Mouse (Mus musculus): Measurements from ENCODE around the gene D7Ertd443e. TPM values are rescaled to one million over a fixed set of nuclear protein-coding genes. Genes with fewer than 3 reads are reported as not detected.

Gene D7Ertd443e
- polyA plus RNA-seq, 1 experiment, result 0.01 TPM

DNA sequence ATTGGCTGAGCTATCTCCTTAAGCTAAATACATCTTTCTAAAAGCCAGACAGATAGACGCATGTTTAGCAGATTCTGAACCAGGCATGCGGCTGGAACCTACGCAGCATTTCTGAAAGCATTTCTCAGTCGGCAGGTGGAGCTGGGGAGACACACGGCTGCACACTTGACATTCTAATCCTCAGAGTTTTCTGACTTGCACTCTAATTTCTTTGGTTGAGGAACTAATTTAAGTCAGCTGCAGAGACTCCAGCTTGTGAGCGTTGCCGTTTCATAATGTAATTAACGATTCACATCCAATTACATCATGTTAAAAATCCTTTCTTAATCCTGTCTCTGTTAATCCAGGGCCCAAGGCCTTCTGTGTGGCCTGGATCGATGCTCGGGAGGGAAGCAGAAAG lies 64.5 kb downstream of the D7Ertd443e start:
- H3K27me3 ChIP-seq (ENCODE audit: control insufficient read depth, insufficient read depth, insufficient read length), result no peaks in the 10 kb centered on the region
- no peak for TF ChIP-seq USF1 (IDR thresholded peaks at IDR 0.05; ENCODE audit: low read depth)
- TF ChIP-seq FOSL1 (IDR thresholded peaks at IDR 0.05; ENCODE audit: insufficient read depth, low read length, poor library complexity, severe bottlenecking), result no peak
- no peak for TF ChIP-seq CTCF (IDR thresholded peaks at IDR 0.05; ENCODE audit: control insufficient read depth, insufficient read depth, insufficient read length)
- TF ChIP-seq MYOG (IDR thresholded peaks at IDR 0.05; ENCODE audit: control insufficient read depth, extremely low read depth, insufficient read length), result no peak
- no peak for TF ChIP-seq MYOD1 (IDR thresholded peaks at IDR 0.05; ENCODE audit: control insufficient read depth, insufficient read length, low read depth)
- TF ChIP-seq CEBPB (IDR thresholded peaks at IDR 0.05; ENCODE audit: low read depth), result no peak
- no peak for TF ChIP-seq MAX (IDR thresholded peaks at IDR 0.05)
- no peak overlapping the region for H3K4me3 ChIP-seq (ENCODE audit: insufficient read depth, poor library complexity, severe bottlenecking)
- no peaks in the 10 kb centered on the region for H3K79me3 ChIP-seq (ENCODE audit: low read depth)
- no peaks in the 10 kb centered on the region for H3K79me2 ChIP-seq (ENCODE audit: control insufficient read depth, insufficient read depth)
- no peak overlapping the region for H3ac ChIP-seq (ENCODE audit: control insufficient read depth, insufficient read length, low read depth)
- H3K36me3 ChIP-seq (ENCODE audit: control insufficient read depth, insufficient read depth), result no peaks in the 10 kb centered on the region

DNA sequence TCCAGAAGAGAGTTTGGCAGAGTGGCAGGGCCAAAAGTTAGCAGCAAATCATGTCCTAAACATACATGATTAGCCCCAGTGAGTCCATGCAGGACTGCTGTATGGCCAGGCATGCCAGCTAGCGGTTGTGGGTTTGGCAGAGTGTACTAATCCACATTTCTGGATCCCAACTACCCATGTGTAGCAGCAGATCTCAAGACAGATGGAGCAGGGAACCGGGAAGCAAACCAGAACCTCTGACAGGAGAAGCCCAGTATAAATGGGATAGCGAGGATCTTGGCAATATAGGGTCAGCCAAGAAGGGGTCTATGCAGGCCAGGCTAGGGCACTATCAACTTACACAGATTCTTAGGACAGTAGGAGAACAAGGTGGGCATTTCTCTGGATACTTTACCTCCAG lies 83.4 kb downstream of the D7Ertd443e start:
- H3ac ChIP-seq (ENCODE audit: control insufficient read depth, insufficient read length, low read depth), result no peak overlapping the region
- H3K79me3 ChIP-seq (ENCODE audit: low read depth), result no peaks in the 10 kb centered on the region
- TF ChIP-seq USF1 (IDR thresholded peaks at IDR 0.05; ENCODE audit: low read depth), result no peak
- TF ChIP-seq MYOD1 (IDR thresholded peaks at IDR 0.05; ENCODE audit: control insufficient read depth, insufficient read length, low read depth), result no peak
- TF ChIP-seq CEBPB (IDR thresholded peaks at IDR 0.05; ENCODE audit: low read depth), result no peak
- no peak for TF ChIP-seq MAX (IDR thresholded peaks at IDR 0.05)
- no peak for TF ChIP-seq CTCF (IDR thresholded peaks at IDR 0.05; ENCODE audit: control insufficient read depth, insufficient read depth, insufficient read length)
- no peak for TF ChIP-seq MYOG (IDR thresholded peaks at IDR 0.05; ENCODE audit: control insufficient read depth, extremely low read depth, insufficient read length)

DNA sequence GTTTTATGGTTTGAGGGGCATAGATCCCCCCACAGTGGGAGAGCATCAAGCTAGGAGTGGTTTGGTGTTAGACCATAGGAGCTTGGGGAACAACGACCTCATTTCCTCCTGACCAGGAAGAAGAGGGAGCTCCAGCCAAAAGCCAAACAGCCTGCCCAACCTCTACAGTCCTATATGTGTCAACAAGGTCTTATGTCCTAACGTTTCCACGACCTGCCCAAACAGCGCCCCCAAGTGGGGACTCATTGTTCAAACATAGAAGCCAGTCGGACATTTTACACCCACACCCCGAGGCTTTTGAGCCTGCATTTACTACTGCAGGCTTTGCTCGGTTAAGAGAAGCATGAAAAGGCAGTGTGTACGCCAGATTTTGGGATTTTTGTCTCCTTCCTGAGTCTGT lies 84.2 kb downstream of the D7Ertd443e start:
- Histone ChIP-seq H3K27me3 (ENCODE audit: control insufficient read depth, insufficient read depth, insufficient read length) (no peaks in the 10 kb centered on the region), H3K36me3 (ENCODE audit: control insufficient read depth, insufficient read depth) (no peaks in the 10 kb centered on the region), H3K4me3 (ENCODE audit: insufficient read depth, poor library complexity, severe bottlenecking) (no peak overlapping the region), H3K79me3 (ENCODE audit: low read depth) (no peaks in the 10 kb centered on the region), H3ac (ENCODE audit: control insufficient read depth, insufficient read length, low read depth) (no peak overlapping the region), H3K79me2 (ENCODE audit: control insufficient read depth, insufficient read depth) (no peaks in the 10 kb centered on the region)
- TF ChIP-seq USF1 (IDR thresholded peaks at IDR 0.05; ENCODE audit: low read depth) (no peak), CEBPB (IDR thresholded peaks at IDR 0.05; ENCODE audit: low read depth) (no peak), MAX (IDR thresholded peaks at IDR 0.05) (no peak), FOSL1 (IDR thresholded peaks at IDR 0.05; ENCODE audit: insufficient read depth, low read length, poor library complexity, severe bottlenecking) (no peak), MYOG (IDR thresholded peaks at IDR 0.05; ENCODE audit: control insufficient read depth, extremely low read depth, insufficient read length) (no peak), CTCF (IDR thresholded peaks at IDR 0.05; ENCODE audit: control insufficient read depth, insufficient read depth, insufficient read length) (no peak), MYOD1 (IDR thresholded peaks at IDR 0.05; ENCODE audit: control insufficient read depth, insufficient read length, low read depth) (no peak)

More for the DNA sequence above, 83.4 kb downstream of the D7Ertd443e start:
- Histone ChIP-seq H3K4me3 (ENCODE audit: insufficient read depth, poor library complexity, severe bottlenecking) (no peak overlapping the region), H3K36me3 (ENCODE audit: control insufficient read depth, insufficient read depth) (no peaks in the 10 kb centered on the region), H3K27me3 (ENCODE audit: control insufficient read depth, insufficient read depth, insufficient read length) (no peaks in the 10 kb centered on the region), H3K79me2 (ENCODE audit: control insufficient read depth, insufficient read depth) (no peaks in the 10 kb centered on the region)

DNA sequence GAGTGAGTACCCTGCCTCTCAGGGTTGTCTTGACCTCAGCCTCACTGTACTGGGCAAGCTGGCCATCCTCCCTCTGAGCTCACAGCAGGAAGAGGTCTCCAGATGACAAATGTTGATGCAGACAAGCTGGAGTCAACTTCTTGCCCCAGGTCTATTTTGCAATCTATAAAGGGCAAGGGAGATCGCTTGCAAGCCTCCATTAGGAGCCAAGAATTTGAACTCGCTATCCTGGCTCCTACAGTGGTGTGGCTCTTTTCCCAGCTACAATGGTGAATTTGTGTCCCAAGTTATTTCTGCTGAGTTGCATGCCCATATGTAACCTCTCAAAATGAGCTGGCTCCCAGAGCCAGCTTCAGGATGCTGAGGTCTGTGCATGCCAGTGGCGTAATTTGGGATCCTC lies 92.7 kb downstream of the D7Ertd443e start:
- Histone ChIP-seq H3K79me3 (ENCODE audit: low read depth) (no peaks in the 10 kb centered on the region), H3K79me2 (ENCODE audit: control insufficient read depth, insufficient read depth) (no peaks in the 10 kb centered on the region), H3K27me3 (ENCODE audit: control insufficient read depth, insufficient read depth, insufficient read length) (no peaks in the 10 kb centered on the region), H3K36me3 (ENCODE audit: control insufficient read depth, insufficient read depth) (no peaks in the 10 kb centered on the region), H3ac (ENCODE audit: control insufficient read depth, insufficient read length, low read depth) (no peak overlapping the region), H3K4me3 (ENCODE audit: insufficient read depth, poor library complexity, severe bottlenecking) (no peak overlapping the region)
- TF ChIP-seq MYOG (IDR thresholded peaks at IDR 0.05; ENCODE audit: control insufficient read depth, extremely low read depth, insufficient read length) (no peak), MAX (IDR thresholded peaks at IDR 0.05) (no peak), CEBPB (IDR thresholded peaks at IDR 0.05; ENCODE audit: low read depth) (no peak), USF1 (IDR thresholded peaks at IDR 0.05; ENCODE audit: low read depth) (no peak), CTCF (IDR thresholded peaks at IDR 0.05; ENCODE audit: control insufficient read depth, insufficient read depth, insufficient read length) (no peak), MYOD1 (IDR thresholded peaks at IDR 0.05; ENCODE audit: control insufficient read depth, insufficient read length, low read depth) (no peak), FOSL1 (IDR thresholded peaks at IDR 0.05; ENCODE audit: insufficient read depth, low read length, poor library complexity, severe bottlenecking) (no peak)

GRCm38 (mm10) chr7:134289611-134290301 lies 95.7 kb downstream of the D7Ertd443e start:
- Histone ChIP-seq H3ac (ENCODE audit: control insufficient read depth, insufficient read length, low read depth) (no peak overlapping the region), H3K27me3 (ENCODE audit: control insufficient read depth, insufficient read depth, insufficient read length) (no peaks in the 10 kb centered on the region), H3K79me2 (ENCODE audit: control insufficient read depth, insufficient read depth) (no peaks in the 10 kb centered on the region), H3K36me3 (ENCODE audit: control insufficient read depth, insufficient read depth) (no peaks in the 10 kb centered on the region), H3K4me3 (ENCODE audit: insufficient read depth, poor library complexity, severe bottlenecking) (no peak overlapping the region), H3K79me3 (ENCODE audit: low read depth) (no peaks in the 10 kb centered on the region)
- TF ChIP-seq CEBPB (IDR thresholded peaks at IDR 0.05; ENCODE audit: low read depth) (no peak), MAX (IDR thresholded peaks at IDR 0.05) (no peak), USF1 (IDR thresholded peaks at IDR 0.05; ENCODE audit: low read depth) (no peak), MYOD1 (IDR thresholded peaks at IDR 0.05; ENCODE audit: control insufficient read depth, insufficient read length, low read depth) (no peak), CTCF (IDR thresholded peaks at IDR 0.05; ENCODE audit: control insufficient read depth, insufficient read depth, insufficient read length) (no peak), MYOG (IDR thresholded peaks at IDR 0.05; ENCODE audit: control insufficient read depth, extremely low read depth, insufficient read length) (no peak), FOSL1 (IDR thresholded peaks at IDR 0.05; ENCODE audit: insufficient read depth, low read length, poor library complexity, severe bottlenecking) (no peak)

Data from C2C12 (cell line).